Mouse (Mus musculus) Patski (cell line): ENCODE measurements at regions not wholly inside any gene's neighbourhood (a gene's known extent, or its start where the extent isn't known, plus 50 kb on each side); places are given as distances from the start of the nearest gene placed in this dataset.

Experiments used
- ATAC-seq: fragments of 100-300 bp; one replicate; pipeline ENCODE4 v1.8.0; 2021
- CTCF ChIA-PET: fragments of 350-600 bp; sonication (Branson Sonifier 250); formaldehyde crosslinking; loops from one replicate; lab custom pipeline; 2022; ENCODE audit warnings: inconsistent platforms; lab: Charles Lee
- POLR2A ChIA-PET: fragments of 350-600 bp; sonication (Branson Sonifier 250); formaldehyde crosslinking; loops from one replicate; lab custom pipeline; 2022; ENCODE audit warnings: antibody characterized with exemption, inconsistent platforms; lab: Charles Lee
- DNase-seq: peaks from one replicate; pipeline ENCODE4 v3.0.0-alpha.2; 2011; ENCODE audit warnings: low read depth, low spot score
- H3K27me3 ChIP-seq: fragments of 371-371 bp; one replicate; pipeline ENCODE4 v1.5.1; 2021
- CTCF ChIP-seq: fragments of 100-300 bp; IDR thresholded peaks from one replicate; pipeline ENCODE4 v1.5.1; 2021
- in situ Hi-C: fragments of 300-500 bp; cut with MboI; formaldehyde crosslinking; loops from 3 replicates; pipeline ENCODE4 v1.11.1; 2018; ENCODE audit warnings: low pct_unique_long_range_greater_than_20kb, mixed read lengths

GRCm38 (mm10) chrX:17714534-17714933 is 142.4 kb upstream of the Fundc1 start:
- CTCF ChIA-PET: no interaction called here
- ATAC-seq (no peak), DNase-seq (no peak)
- in situ Hi-C loops: no loop called here
- POLR2A ChIA-PET: no interaction called here
- no peak for TF ChIP-seq CTCF
- peaks cover 41% of the 10 kb centered on the region for H3K27me3 ChIP-seq

- POLR2A ChIA-PET: no interaction called here
- peaks cover 38% of the 10 kb centered on the region for H3K27me3 ChIP-seq
- CTCF ChIA-PET: no interaction called here
- DNase-seq (no peak), ATAC-seq (no peak)
- no peak for TF ChIP-seq CTCF
- in situ Hi-C loops: no loop called here
These were observed 140.8 kb upstream of the Fundc1 start for GRCm38 (mm10) chrX:17712919-17713318.

GRCm38 (mm10) chrX:17712475-17712874 is 140.3 kb upstream of the Fundc1 start:
- POLR2A ChIA-PET: no interaction called here
- H3K27me3 ChIP-seq: peaks cover 36% of the 10 kb centered on the region
- ATAC-seq (no peak), DNase-seq (no peak)
- TF ChIP-seq CTCF: no peak
- CTCF ChIA-PET: no interaction called here
- in situ Hi-C loops: no loop called here
